Mouse (Mus musculus): ENCODE results near the gene Carmil2.

Carmil2 gene

GRCm38 (mm10) chr8:105695080-105695780 is 9.2 kb downstream of the Carmil2 start:
- no peak for DNase-seq (ENCODE audit: low read depth, low spot score)

DNA sequence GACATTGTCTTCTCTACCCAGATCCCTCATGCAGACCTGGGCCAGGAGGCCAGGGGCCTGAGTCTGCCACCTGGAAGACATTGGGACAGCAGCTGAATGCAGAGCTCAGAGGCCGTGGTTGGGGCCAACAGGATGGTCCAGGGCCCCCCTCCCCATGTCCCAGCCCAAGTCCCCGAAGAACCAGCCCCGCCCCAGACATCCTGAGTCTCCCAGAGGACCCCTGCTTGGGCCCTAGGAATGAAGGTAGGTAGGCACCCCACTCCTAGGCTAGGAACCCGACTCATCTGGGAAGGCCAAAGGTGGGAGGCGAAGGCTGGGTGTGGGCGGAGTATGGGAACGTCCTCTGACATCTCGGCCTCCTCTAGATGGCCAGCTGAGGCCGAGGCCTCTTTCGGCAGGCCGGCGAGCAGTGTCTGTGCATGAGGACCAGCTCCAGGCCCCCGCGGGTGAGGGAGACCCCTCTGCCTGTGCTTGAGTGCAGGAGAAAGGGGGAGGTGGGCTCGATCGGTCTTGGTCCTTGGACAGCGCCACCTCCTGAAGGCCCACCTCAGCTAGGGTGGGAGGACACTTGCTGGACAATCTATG is 11.2 kb downstream of the Carmil2 start:
- no peak for DNase-seq (ENCODE audit: low read depth, low spot score)

GRCm38 (mm10) chr8:105698734-105699133 is 12.7 kb downstream of the Carmil2 start:
- DNase-seq (ENCODE audit: low read depth, low spot score), result no peak

GRCm38 (mm10) chr8:105699488-105700215 is 13.6 kb downstream of the Carmil2 start:
- no peak for DNase-seq (ENCODE audit: low read depth, low spot score)

DNA sequence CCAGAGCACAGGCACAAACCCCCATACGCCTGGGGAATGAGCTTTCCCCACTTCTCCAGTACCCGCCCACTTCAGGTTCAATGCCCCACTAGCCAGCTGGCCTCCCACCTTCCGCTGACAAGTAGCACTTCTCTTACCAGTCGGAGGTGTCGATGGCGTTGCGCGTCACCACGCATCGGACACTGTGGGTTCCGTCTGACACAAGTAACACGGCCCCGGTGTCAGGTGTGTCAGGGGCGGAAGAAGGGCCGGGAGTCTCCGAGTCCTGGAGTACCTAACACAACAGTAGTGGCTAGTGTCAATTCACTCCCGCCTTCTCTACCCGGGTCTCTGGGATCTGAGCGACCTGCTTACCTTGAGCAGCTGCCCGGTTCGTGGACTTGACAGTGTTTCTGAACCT is 14.5 kb downstream of the Carmil2 start:
- DNase-seq (ENCODE audit: low read depth, low spot score), result no peak

DNA sequence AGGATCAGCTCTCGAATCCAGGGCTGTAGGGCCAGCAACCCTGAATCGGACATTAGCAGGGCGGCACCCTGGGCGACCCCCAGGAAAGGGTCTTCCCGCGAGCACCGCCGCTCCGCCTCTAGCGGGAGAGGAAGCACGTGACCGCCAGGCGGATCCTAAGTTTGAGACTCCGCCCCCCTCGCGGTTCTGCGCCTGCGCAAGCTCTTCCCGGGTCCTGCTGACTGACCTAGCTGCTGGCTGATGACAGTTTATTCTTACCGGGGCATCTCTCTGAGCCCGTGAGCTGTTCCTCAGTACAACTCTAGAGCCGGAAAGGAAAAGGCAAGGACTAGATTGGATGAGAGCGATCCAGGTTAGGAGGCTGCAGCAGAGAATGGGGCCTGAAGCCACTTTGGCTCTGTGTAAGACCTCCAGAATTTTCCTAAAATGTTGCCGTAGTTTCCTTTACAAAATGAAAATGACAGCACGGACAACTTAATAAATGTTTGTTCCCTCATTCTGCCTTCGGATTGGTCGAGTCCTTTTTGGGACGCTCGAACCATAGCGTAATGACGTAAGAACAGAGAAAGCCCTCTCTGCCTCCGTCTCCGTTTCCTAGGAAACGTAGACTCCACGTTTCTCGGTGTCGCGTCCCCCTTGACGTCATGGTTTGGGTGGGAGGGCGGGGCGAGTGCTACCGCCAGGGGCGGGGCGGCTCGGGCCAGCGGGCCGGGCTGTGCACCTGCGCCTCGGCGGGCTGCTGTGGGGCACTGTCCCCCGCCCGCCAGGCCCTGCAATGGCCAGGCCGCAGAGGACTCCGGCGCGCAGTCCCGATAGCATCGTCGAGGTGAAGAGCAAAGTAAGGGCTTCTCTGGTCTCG is 15.1 kb downstream of the Carmil2 start, which contains the start of the genes Acd and Pard6a:
TSS of gene Acd (minus strand) at position 137 of the 859 bp plus-strand sequence.
TSS of gene Pard6a (plus strand) at position 183 of the 859 bp plus-strand sequence.
- peak; percentile 93 for DNase-seq (ENCODE audit: low read depth, low spot score)

DNA sequence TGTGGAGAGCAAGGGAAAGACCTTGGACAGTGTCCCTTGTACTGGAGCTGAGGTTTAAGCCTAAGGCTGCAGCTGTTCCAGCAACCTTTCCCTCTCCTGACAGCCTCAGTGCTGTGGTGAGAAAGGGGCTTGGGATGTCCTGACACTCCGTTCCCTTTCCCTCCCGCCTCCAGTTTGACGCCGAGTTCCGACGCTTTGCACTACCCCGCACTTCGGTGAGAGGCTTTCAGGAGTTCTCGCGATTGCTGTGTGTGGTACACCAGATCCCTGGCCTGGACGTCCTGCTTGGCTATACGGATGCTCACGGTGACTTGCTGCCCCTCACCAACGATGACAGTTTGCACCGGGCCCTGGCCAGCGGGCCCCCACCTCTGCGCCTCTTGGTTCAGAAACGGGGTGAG is 15.9 kb downstream of the Carmil2 start:
- no peak for DNase-seq (ENCODE audit: low read depth, low spot score)

GRCm38 (mm10) chr8:105702731-105703415 is 16.8 kb downstream of the Carmil2 start:
- DNase-seq (ENCODE audit: low read depth, low spot score), result no peak

DNA sequence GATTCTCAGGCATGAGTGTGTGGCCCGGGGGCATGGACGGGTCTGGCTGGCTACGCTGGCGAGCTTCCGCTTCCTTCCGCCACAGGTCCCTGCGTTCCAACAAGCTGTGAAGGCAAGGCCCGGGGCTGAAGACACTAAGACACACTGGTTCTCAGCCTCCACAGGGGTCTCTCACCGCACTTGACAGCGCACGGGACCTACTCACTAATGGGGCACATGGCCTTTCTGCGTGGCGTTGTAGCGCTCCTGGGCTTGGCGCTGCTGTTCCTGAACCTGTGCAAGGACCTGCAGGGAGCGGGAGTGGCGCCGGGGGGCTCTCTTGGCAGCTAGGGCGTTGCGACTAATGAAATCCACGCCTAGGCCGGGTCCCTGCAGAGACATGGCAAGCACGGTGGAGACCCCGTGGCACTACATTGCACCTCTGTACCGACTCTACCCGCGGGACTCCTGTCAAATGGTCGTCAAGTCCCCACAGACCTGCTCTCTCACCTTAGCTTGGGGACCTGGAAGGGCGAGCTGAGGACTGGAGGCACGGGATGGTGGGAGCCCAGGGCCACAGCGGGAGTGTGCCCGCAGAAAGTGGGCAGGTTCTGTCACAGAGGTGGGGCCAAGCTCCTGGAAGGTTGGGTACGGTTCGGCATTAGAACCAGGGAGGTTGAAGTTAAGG is 18.2 kb downstream of the Carmil2 start:
- DNase-seq (ENCODE audit: low read depth, low spot score), result no peak

GRCm38 (mm10) chr8:105704955-105705354 is 18.9 kb downstream of the Carmil2 start:
- DNase-seq (ENCODE audit: low read depth, low spot score), result no peak

- no peak for DNase-seq (ENCODE audit: low read depth, low spot score)
Observed at GRCm38 (mm10) chr8:105706426-105706825, 20.4 kb downstream of the Carmil2 start.

DNA sequence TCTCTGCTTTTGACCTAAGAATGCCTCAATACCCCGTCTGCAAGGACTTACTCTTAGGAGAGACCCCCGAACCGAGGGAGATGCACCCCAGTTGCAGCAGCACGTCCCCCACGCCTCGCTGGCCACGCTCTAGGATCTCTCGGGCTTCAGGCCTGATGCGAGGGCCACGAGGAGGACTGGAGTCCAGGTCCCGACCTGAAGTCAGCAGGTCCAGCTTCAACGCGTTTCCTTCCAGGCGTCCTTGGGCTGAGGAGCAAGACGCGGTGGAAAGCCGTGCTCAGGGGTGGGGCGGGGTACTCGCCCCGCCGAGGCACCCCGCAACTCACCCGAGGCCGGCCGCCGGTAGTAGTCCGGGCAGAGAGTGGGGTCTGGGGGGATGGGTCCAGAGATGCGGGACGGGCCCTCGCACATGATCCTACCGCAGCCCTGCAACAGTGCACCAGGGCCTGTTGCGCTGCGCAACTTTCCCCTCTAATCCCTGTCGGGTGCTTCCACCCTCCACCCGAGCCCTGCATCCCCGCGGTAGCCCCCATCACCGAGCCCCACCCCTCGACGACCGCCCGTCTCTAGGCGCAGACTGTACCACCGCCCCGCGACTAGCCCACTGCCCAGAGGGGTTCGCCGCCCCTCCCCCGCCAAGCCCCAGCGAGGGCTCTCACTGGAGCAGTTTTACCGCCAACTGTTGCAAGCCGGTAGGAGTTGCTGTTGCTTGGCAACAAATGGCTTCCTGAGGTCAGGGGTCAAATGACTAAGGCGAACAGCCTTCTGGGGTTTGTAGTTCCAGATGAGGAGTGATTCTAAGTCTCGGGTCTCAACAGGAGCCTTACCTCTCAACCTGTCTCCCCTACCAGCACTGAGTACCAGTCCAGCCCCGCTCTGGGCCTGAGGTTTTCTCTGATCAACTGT is 21.7 kb downstream of the Carmil2 start, which contains the start of the genes 4933405L10Rik and Enkd1:
TSS of gene 4933405L10Rik (plus strand) at position 158 of the 906 bp plus-strand sequence.
TSS of gene Enkd1 (minus strand) at position 713 of the 906 bp plus-strand sequence.
- peak; percentile 92 for DNase-seq (ENCODE audit: low read depth, low spot score)

DNA sequence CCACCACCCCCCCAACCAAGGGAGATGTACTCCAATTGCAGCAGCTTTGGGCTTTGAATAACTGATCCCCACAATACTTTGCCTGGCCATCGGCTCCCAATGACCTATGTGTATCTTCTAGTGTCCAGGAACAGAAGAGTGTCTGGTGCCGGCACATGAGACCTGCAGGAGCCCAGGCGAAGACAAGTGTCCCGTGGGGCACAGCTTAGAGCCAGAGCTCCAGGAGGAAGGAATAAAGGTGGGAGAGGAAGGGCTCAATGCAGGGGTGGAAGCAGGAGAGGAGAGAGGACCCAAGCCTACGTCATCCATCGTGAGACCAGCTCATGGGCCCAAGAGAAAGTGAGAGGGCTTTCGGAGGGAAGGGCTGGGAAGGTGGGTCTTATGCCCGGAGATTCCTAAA is 22.6 kb downstream of the Carmil2 start:
- DNase-seq (ENCODE audit: low read depth, low spot score), result no peak

DNA sequence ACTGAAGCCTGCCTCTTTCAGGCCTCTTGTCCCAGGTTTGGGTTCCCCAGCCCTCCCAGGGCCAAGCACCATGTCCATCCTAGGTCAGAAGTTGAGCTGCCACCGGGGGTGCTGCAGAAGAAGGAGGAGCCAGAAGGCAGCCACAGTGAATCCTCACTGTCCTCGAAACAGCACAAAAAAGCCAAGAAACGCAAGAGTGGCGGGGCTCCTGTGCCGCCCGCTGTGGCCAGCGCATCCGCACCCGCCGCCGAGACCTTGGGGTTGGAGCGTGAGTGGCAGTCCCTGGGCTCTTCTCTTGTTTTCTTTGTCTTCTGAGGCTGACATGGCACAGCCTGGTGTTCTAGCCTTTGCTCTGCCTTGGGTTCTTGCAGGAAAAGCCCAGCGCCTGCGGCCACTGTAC is 23.2 kb downstream of the Carmil2 start:
- no peak for DNase-seq (ENCODE audit: low read depth, low spot score)

- DNase-seq (ENCODE audit: low read depth, low spot score), result no peak
Observed at GRCm38 (mm10) chr8:105712286-105712685, 26.2 kb downstream of the Carmil2 start.

- DNase-seq (ENCODE audit: low read depth, low spot score), result peak; percentile 85
Observed at GRCm38 (mm10) chr8:105714139-105714538, 28.1 kb downstream of the Carmil2 start.

GRCm38 (mm10) chr8:105715042-105715441 is 29.0 kb downstream of the Carmil2 start:
- no peak for DNase-seq (ENCODE audit: low read depth, low spot score)

- DNase-seq (ENCODE audit: low read depth, low spot score), result no peak
Observed at GRCm38 (mm10) chr8:105716302-105716945, 30.4 kb downstream of the Carmil2 start.

GRCm38 (mm10) chr8:105719637-105720036 is 33.6 kb downstream of the Carmil2 start:
- no peak for DNase-seq (ENCODE audit: low read depth, low spot score)
